ENCODE assay signal across 8 mouse cellular contexts in genomic region chr5:137333512-137334174, GRCm38 (mm10). TPM values are rescaled to one million over a fixed set of nuclear protein-coding genes. Genes with fewer than 3 reads are reported as not detected.
DNase-seq lines count a peak whose midpoint lies in the region; ATAC-seq and TF ChIP-seq lines count a peak whose summit lies in the region.

Slc12a9 (minus strand) TSS chr5:137333597.

- intact Hi-C loops in heart, postnatal 10 days (cut with DNase I), result loop anchor here (2.0 to 5.0 kb wide), 2 partner anchors 43 to 169 kb away; partner anchors contain the start of gene Pop7

- WGBS in forebrain, embryonic 13.5 days, result under 1% methylated on average over 44 of the region's 44 CpGs
- WGBS in neural tube, embryonic 15.5 days, result under 1% methylated on average over 44 of the region's 44 CpGs

- ATAC-seq in cerebellum, adult (ENCODE audit: insufficient number of reproducible peaks, low FRiP score, low TSS enrichment), result peak; percentile 57; the same call in 1 of the 2 replicates
- peak; percentile 92 for ATAC-seq in forebrain, embryonic 13.5 days
- ATAC-seq in neural tube, embryonic 15.5 days (ENCODE audit: low FRiP score), result peak; percentile 93

- H3K27me3 ChIP-seq in ES-Bruce4 (ENCODE audit: control insufficient read depth, insufficient read depth, low read length, poor library complexity, severe bottlenecking), result no peaks in the 10 kb centered on the region
- no peaks in the 10 kb centered on the region for H3K27me3 ChIP-seq in forebrain, embryonic 13.5 days
- H3K27me3 ChIP-seq in neural tube, embryonic 15.5 days (replicated peaks), result no peaks in the 10 kb centered on the region

- H3K36me3 ChIP-seq in ES-Bruce4 (ENCODE audit: control insufficient read depth, insufficient read depth, low read length, poor library complexity, severe bottlenecking), result no peaks in the 10 kb centered on the region
- H3K36me3 ChIP-seq in forebrain, embryonic 13.5 days (ENCODE audit: poor library complexity, severe bottlenecking), result 0 out of 2 replicates have a peak, but pooled peaks cover 3% of the 10 kb centered on the region
- no peaks in the 10 kb centered on the region; the same call in 1 of the 2 replicates for H3K36me3 ChIP-seq in neural tube, embryonic 15.5 days

- peak; percentile 88 for TF ChIP-seq CTCF in ES-Bruce4 (IDR thresholded peaks at IDR 0.05; ENCODE audit: low read depth, low read length)

- H3K9ac ChIP-seq in ES-Bruce4 (ENCODE audit: low read depth, poor library complexity, severe bottlenecking), result peak within 1 kb of the TSS; percentile 22
- H3K9ac ChIP-seq in forebrain, embryonic 13.5 days, result peak within 1 kb of the TSS; percentile 78
- H3K9ac ChIP-seq in neural tube, embryonic 15.5 days (replicated peaks), result peak within 1 kb of the TSS; percentile 76

- peak within 1 kb of the TSS; percentile 94 for H3K4me2 ChIP-seq in forebrain, embryonic 13.5 days
- peak within 1 kb of the TSS; percentile 91 for H3K4me2 ChIP-seq in neural tube, embryonic 15.5 days

- TF ChIP-seq POLR2A in ES-Bruce4 (IDR thresholded peaks at IDR 0.05; ENCODE audit: insufficient read depth, low read length), result no peak

- H3K4me3 ChIP-seq in ES-Bruce4 (ENCODE audit: low read depth, low read length), result peak within 1 kb of the TSS; percentile 59
- peak within 1 kb of the TSS; percentile 62 for H3K4me3 ChIP-seq in forebrain, embryonic 13.5 days
- H3K4me3 ChIP-seq in neural tube, embryonic 15.5 days (replicated peaks), result peak within 1 kb of the TSS; percentile 62

- H3K27ac ChIP-seq in ES-Bruce4 (ENCODE audit: insufficient read depth, low read length), result 0 out of 2 replicates have a peak within 1 kb of the TSS, but pooled peaks have one; percentile 38
- peak within 1 kb of the TSS; percentile 48 for H3K27ac ChIP-seq in forebrain, embryonic 13.5 days
- H3K27ac ChIP-seq in neural tube, embryonic 15.5 days (replicated peaks), result peak within 1 kb of the TSS; percentile 76

- peak; percentile 68; the same call in 1 of the 2 replicates for TF ChIP-seq EP300 in ES-Bruce4 (IDR thresholded peaks at IDR 0.05; ENCODE audit: insufficient read depth, low read depth, low read length)

- no peaks in the 10 kb centered on the region for H3K4me1 ChIP-seq in ES-Bruce4 (ENCODE audit: control insufficient read depth, insufficient read depth, low read length)
- peaks cover 14% of the 10 kb centered on the region for H3K4me1 ChIP-seq in forebrain, embryonic 13.5 days
- H3K4me1 ChIP-seq in neural tube, embryonic 15.5 days, result peaks cover 28% of the 10 kb centered on the region

- H3K9me3 ChIP-seq in ES-Bruce4 (replicated peaks; ENCODE audit: control insufficient read depth, insufficient read depth, low read length, poor library complexity, severe bottlenecking), result no peaks in the 10 kb centered on the region
- H3K9me3 ChIP-seq in forebrain, embryonic 13.5 days (replicated peaks), result no peaks in the 10 kb centered on the region
- no peaks in the 10 kb centered on the region for H3K9me3 ChIP-seq in neural tube, embryonic 15.5 days (replicated peaks)

- DNase-seq in heart, postnatal 10 days, result peak; percentile 93 to 97
- peak; percentile 95 for DNase-seq in layer of hippocampus, adult 11-12 months (ENCODE audit: low spot score)
- peak; percentile 95 to 96 for DNase-seq in lung, adult 18-20 months
- DNase-seq in testis, postnatal 14 days (ENCODE audit: low spot score), result peak; percentile 91

RNA-seq across cellular contexts. Expression of gene Slc12a9, which starts in this region (rescaled TPM):
- polyA plus RNA-seq in ES-Bruce4 (2011; ENCODE audit: insufficient read depth, insufficient read length, low read depth, missing spikeins), result 7.9 and 8.8 TPM in 2 replicates
- 14.4 and 16.9 TPM in 2 replicates for polyA plus RNA-seq in forebrain, embryonic 13.5 days (2015; fragmentation: Nextera tagmentation; extraction: Ambion mirVana)
- 1 to 10 TPM; 4.4 to 5.4 TPM for total RNA-seq in heart, postnatal 10 days (2021)
- polyA plus RNA-seq in neural tube, embryonic 15.5 days (2015; fragmentation: Nextera tagmentation; extraction: Ambion mirVana), result 26.5 and 26.8 TPM in 2 replicates

Comparison
In these comparisons a context has a peak if more than half of its experiments do, and no peak if none do; other contexts are left out.
1. Peak in every context shown above with its lines: DNase-seq, ATAC-seq, H3K4me3 ChIP-seq and H3K27ac ChIP-seq.
2. H3K9ac ChIP-seq: peak in every context shown above with its lines; median percentile 78 in forebrain, embryonic 13.5 days; 76 in neural tube, embryonic 15.5 days; 22 in ES-Bruce4.